ENCODE assay signal across 9 mouse cellular contexts in genomic region chrX:101772035-101772434, GRCm38 (mm10). TPM values are rescaled to one million over a fixed set of nuclear protein-coding genes. Genes with fewer than 3 reads are reported as not detected.
DNase-seq lines count a peak whose midpoint lies in the region; ATAC-seq lines count a peak whose summit lies in the region.
"Had no signal": no experiment of that assay in that cellular context is flagged by ENCODE, and none has a peak within 500 bp of the region (broad histone marks: within the 10 kb centered on the region; RNA-seq: fewer than 3 reads in every experiment).

No protein-coding gene starts in this region.

- WGBS in forebrain, embryonic 11.5 days, result 47% methylated on average over 5 of the region's 5 CpGs
- WGBS in forebrain, embryonic 13.5 days, result 38% methylated on average over 5 of the region's 5 CpGs

- no peak overlapping the region for H3K4me3 ChIP-seq in forebrain, embryonic 11.5 days (ENCODE audit: low read depth, low read length)
- H3K4me3 ChIP-seq in forebrain, embryonic 13.5 days, result no peak overlapping the region
- H3K4me3 ChIP-seq: limb, embryonic 13.5 days had no signal

- no peaks in the 10 kb centered on the region for H3K36me3 ChIP-seq in forebrain, embryonic 11.5 days (ENCODE audit: control insufficient read depth, insufficient read depth, low read length)
- no peaks in the 10 kb centered on the region for H3K36me3 ChIP-seq in forebrain, embryonic 13.5 days (ENCODE audit: poor library complexity, severe bottlenecking)
- H3K36me3 ChIP-seq: limb, embryonic 13.5 days had no signal

- no peak overlapping the region for H3K9ac ChIP-seq in forebrain, embryonic 11.5 days (ENCODE audit: low read length)
- H3K9ac ChIP-seq in forebrain, embryonic 13.5 days, result no peak overlapping the region
- H3K9ac ChIP-seq: limb, embryonic 13.5 days had no signal

- peak; percentile 62 for DNase-seq in forebrain, embryonic 11.5 days (ENCODE audit: low spot score)
- DNase-seq in urinary bladder, postnatal 36 days (ENCODE audit: low spot score in 2 of 2), result peak; percentile 9 to 33
- no peak for DNase-seq in urinary bladder, adult 2 months (ENCODE audit: low spot score)
- DNase-seq in embryo, embryonic 11 days, result peak; percentile 46
- peak; percentile 66 to 71 for DNase-seq in kidney, postnatal 4 days
- peak; percentile 20 to 66 for DNase-seq in lung, postnatal 4 days
- peak; percentile 49 to 76 for DNase-seq in spleen, postnatal 4 days (ENCODE audit: low spot score in 2 of 2)

- H3K27me3 ChIP-seq in forebrain, embryonic 11.5 days (ENCODE audit: control insufficient read depth, insufficient read depth, low read length), result peaks cover 5% of the 10 kb centered on the region; the same call in 1 of the 2 replicates
- H3K27me3 ChIP-seq in forebrain, embryonic 13.5 days, result no peaks in the 10 kb centered on the region; the same call in 1 of the 2 replicates

- ATAC-seq in forebrain, embryonic 11.5 days (replicated peaks; ENCODE audit: low FRiP score), result no peak
- ATAC-seq in forebrain, embryonic 13.5 days, result no peak

- no peaks in the 10 kb centered on the region for H3K4me1 ChIP-seq in forebrain, embryonic 11.5 days (replicated peaks; ENCODE audit: control insufficient read depth, insufficient read depth, low read length)
- H3K4me1 ChIP-seq in forebrain, embryonic 13.5 days, result no peaks in the 10 kb centered on the region
- H3K4me1 ChIP-seq: limb, embryonic 13.5 days had no signal

- H3K27ac ChIP-seq in forebrain, embryonic 11.5 days (ENCODE audit: low read depth, low read length), result no peak overlapping the region
- no peak overlapping the region for H3K27ac ChIP-seq in forebrain, embryonic 13.5 days
- H3K27ac ChIP-seq: limb, embryonic 13.5 days had no signal

- no peak overlapping the region for H3K4me2 ChIP-seq in forebrain, embryonic 11.5 days (ENCODE audit: low read depth, low read length, severe bottlenecking)
- H3K4me2 ChIP-seq in forebrain, embryonic 13.5 days, result no peak overlapping the region
- H3K4me2 ChIP-seq: limb, embryonic 13.5 days had no signal

- H3K9me3 ChIP-seq in forebrain, embryonic 11.5 days (ENCODE audit: control insufficient read depth, low read length), result no peaks in the 10 kb centered on the region
- no peaks in the 10 kb centered on the region for H3K9me3 ChIP-seq in forebrain, embryonic 13.5 days (replicated peaks)
- H3K9me3 ChIP-seq: limb, embryonic 13.5 days had no signal

RNA-seq across cellular contexts. Expression of gene Gm4779, which starts 22.2 kb away (rescaled TPM):
- not detected in 2 replicates for polyA plus RNA-seq in forebrain, embryonic 11.5 days (2014; fragmentation: Nextera tagmentation; extraction: Ambion mirVana)
- polyA plus RNA-seq in forebrain, embryonic 13.5 days (2015; fragmentation: Nextera tagmentation; extraction: Ambion mirVana), result not detected in 2 replicates
- polyA plus RNA-seq in urinary bladder, adult 2 months (2012; rRNA removed), result 0.28 TPM in 2 replicates

RNA-seq across cellular contexts. Expression of gene 8030474K03Rik, which starts 22.4 kb away (rescaled TPM):
- not detected in 2 replicates for polyA plus RNA-seq in forebrain, embryonic 11.5 days (2014; fragmentation: Nextera tagmentation; extraction: Ambion mirVana)
- polyA plus RNA-seq in forebrain, embryonic 13.5 days (2015; fragmentation: Nextera tagmentation; extraction: Ambion mirVana), result not detected in 2 replicates
- 0.10 and 0.12 TPM in 2 replicates for polyA plus RNA-seq in urinary bladder, adult 2 months (2012; rRNA removed)

RNA-seq across cellular contexts. Expression of gene Cxcr3, which starts 38.0 kb away (rescaled TPM):
- polyA plus RNA-seq in forebrain, embryonic 11.5 days (2014; fragmentation: Nextera tagmentation; extraction: Ambion mirVana), result 0.11 TPM in 1 of 2 replicates, not detected in the other
- 0.10 and 0.13 TPM in 2 replicates for polyA plus RNA-seq in forebrain, embryonic 13.5 days (2015; fragmentation: Nextera tagmentation; extraction: Ambion mirVana)
- polyA plus RNA-seq in urinary bladder, adult 2 months (2012; rRNA removed), result 2.3 and 2.4 TPM in 2 replicates
